Mouse (Mus musculus) fibroblast of lung, adult 2 months (primary cell): ENCODE measurements around the gene Chd1.
"Not testable (repeated sequence)": the region's sequence is repeated elsewhere in the genome, so short reads cannot be mapped to it uniquely, and the experiment has no call there.

Source experiments
- DNase-seq: peaks from one replicate; pipeline ENCODE4 v3.0.0-alpha.2; 2011; ENCODE audit warnings: low read depth

The Chd1 gene

GRCm38 (mm10) chr17:15704475-15705300 lies at the start of gene Chd1:
Gene Chd1, plus strand, starts transcription at chr17:15704967.
- DNase-seq, result peak; percentile 69

- no peak for DNase-seq
These were observed 47.7 kb upstream of the Chd1 start for GRCm38 (mm10) chr17:15656881-15657607.

DNA sequence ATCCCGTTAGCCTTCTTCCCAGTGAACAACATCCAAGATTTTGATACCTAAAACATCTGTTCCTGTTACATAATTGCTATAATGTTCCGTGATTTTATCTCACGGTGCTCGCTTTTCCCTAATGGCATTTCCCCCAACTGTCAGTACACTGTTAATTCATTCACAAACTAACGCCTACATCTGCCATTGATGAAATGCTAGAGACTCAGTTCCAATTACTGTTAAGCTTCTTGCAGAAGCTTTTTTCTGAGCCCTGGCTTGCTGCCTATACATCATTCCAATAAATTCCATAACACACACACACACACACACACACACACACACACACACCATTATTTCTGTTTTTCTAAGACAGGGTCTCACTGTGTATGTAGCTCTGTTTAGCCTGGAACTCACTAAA lies 31.9 kb upstream of the Chd1 start:
- DNase-seq, result no peak

- no peak for DNase-seq
These were observed 26.7 kb upstream of the Chd1 start for GRCm38 (mm10) chr17:15677970-15678645.

DNA sequence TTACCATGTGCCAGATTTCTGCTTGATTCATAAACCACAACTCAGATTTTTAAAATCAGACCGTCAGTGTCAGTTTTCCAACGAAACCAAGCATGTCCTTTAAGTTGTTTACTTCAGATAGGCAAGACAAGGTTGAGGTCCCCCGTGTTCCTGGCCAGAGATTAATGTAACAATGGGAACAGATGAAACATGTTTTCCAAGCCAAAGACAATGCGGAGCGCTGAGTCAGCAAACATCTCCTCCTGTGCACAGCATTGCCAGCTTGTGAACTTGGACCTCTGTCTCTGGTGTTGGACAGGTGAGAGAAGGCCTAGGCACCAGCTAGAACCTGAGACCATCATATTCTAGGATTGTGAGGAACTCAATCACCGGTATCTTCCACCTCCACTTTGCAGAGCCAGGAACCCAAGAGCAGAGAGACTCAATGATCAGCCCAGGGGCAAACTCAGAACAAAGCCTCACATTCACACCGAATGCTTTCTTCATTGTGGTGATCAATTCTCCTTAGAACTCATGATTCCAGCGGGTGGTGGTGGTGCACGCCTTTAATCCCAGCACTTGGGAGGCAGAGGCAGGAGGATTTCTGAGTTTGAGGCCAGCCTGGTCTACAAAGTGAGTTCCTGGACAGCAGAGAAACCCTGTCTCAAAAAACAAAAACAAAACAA lies 24.7 kb upstream of the Chd1 start:
- DNase-seq, result no peak

GRCm38 (mm10) chr17:15680661-15681060 lies 24.1 kb upstream of the Chd1 start:
- no peak for DNase-seq

DNA sequence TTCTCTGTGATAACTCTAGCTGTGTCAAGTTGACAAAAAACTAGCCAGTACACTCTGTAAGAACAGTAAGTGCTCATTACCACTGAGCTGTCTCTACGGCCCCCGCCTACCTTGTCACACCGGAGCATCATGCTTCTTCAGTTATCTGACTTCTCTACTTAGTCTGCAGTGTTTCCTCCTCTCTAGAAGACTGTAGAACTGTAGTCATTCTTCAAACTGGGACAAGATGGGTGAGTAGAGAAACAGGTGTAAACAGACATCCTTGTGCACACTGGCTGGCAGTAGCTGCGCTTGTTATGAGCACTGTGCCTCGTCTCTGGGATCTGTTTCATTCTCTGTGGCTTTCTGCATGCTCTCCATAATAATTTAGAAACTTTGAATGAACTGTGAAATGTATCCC lies 18.4 kb upstream of the Chd1 start:
- DNase-seq, result no peak

DNA sequence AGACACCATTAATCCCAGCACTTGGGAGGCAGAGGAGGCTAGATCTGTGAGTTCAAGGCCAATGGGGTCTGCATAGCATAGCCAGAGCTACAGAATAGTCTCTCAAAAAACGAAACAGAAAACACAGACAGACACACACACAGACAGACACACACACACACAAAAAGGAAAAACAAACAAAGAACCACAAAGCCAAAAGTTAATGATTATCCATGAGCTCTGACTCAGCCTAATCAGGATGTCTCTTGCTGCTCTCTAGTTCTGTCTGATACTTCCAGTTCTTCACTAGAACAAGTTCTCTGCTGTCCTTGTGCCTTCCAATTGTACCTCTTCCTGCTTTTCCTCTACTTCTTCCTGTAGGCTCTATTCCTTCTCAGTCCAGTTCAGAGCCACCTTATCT lies 14.5 kb upstream of the Chd1 start:
- DNase-seq, result no peak

- DNase-seq, result no peak
These were observed 9.2 kb upstream of the Chd1 start for GRCm38 (mm10) chr17:15695566-15695965.

DNA sequence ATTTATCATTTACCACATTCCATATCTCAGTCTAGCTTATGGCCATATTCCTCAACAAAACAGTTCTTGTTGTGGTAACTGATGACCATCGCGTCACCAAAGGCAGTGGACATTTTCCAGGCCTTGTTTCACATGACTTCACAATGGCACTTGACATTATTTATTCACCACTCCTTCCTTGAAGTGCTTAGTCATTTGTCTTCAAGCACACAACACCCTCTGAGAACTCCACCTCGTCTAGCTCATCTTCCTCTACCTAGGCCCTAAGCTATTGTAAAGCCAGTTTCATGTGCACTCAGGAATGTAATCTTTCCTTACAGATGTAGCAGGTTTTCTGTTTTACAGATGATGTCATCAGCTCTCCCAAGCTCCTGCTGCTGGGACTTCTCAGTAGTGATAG lies 5.8 kb upstream of the Chd1 start:
- no peak for DNase-seq

GRCm38 (mm10) chr17:15701505-15701904 lies 3.3 kb upstream of the Chd1 start:
- no peak for DNase-seq

DNA sequence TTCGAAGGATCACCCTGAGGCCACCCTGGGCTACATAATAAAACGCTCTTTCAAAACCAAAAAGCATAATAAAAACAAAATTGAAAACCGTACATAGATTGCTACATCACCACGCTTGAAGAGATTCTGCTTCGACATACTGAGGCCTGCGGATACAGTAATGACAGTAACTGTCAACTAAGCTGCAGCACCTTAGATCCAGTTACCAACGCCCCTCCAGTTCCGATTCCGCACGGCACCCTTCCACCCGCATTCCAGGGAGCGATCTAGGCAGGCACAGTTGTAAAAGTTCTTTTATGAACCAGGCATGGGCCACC lies 651 bp upstream of the Chd1 start:
- no peak for DNase-seq

DNA sequence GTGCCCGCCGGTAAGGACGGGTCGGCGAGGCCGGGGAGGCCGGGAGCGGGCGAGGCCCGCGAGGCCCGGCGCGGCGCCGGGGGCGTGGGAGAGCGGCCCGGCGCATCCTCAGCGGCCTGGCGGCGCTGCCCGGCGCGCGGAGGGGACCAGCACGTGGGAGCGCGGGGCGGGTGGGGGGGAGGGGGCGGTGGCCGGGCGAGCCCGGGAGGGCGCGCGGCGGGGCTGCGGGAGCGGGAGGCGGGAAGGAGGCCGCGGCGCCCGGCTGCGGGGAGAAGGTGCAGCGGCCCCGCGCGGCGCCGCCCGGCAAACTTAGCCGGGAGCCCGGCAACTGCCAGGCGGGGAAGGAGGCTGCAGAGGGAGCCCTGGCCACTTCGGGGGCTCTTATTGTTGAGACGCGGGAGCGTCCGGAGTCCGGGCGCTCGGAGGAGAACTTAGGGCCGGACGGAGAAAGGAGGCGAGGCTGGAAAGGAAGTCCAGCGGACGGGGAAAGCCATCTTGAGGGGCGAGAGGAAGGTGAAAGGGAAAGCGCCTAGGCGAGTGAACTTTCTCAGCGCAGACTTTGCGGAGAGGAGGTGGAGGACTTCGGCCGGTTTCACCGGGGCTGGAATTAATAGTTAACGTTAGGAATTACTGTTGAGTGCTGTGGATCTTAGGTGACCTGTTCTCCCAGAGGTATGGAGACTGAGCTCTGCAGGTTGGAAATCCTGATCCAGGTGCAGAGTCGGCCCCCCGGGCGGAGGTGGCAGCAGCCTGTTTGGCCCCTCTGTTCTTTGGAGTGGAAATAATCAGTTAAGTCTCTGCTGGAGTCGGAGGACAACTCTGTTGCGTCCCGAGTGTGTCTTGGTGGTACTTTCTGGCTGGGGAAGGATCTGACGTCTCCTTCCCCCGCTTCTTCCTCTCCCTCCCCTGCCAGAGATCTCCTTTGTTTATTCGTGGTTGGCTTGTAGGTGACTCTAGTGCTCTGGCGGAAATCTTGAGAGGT lies 827 bp downstream of the Chd1 start:
- no peak for DNase-seq

- DNase-seq, result no peak
These were observed 9.7 kb downstream of the Chd1 start for GRCm38 (mm10) chr17:15714507-15714906.

- DNase-seq, result no peak
These were observed 10.5 kb downstream of the Chd1 start for GRCm38 (mm10) chr17:15715013-15715902.

- DNase-seq, result no peak
These were observed 11.2 kb downstream of the Chd1 start for GRCm38 (mm10) chr17:15715940-15716339.

DNA sequence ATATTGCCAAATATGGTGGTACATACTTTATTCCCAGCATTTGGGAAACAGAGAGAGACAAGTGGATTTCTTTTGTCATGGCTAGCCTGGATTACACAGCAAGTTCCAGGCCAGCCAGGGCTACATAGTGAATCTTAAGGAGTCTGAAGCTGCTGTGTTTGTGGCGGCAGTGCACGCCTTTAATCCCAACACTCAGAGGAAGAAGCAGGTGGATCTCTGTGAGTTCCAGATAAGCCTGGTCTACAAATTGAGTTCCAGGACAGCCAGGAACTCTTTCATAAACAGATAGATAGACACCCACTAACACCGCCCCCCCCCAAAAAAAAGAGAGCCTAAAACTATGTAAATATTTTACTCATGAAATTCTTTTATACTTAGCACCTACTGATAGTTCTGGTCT lies 16.1 kb downstream of the Chd1 start:
- DNase-seq, result no peak

DNA sequence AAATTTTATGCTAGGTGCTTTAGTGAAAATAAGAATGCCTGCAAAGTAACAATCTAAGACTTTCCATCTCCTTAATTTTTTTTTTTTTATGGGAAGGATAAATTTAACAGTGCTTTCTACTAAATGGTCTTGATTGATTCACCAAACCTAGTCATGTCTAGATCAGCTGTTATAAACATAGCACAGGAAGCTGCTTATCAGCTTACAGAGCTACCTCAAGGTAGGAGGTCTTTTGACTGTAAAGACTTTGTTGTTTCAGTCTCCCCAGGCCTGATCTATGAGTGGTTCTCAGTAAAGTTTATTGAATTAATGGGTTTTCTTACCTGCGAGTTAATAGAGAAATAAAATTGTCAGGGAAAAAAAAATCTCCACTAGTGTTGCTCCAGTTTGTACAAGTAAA lies 18.5 kb downstream of the Chd1 start:
- no peak for DNase-seq

- not testable (repeated sequence) for DNase-seq
These were observed 19.2 kb downstream of the Chd1 start for GRCm38 (mm10) chr17:15723866-15724475.

DNA sequence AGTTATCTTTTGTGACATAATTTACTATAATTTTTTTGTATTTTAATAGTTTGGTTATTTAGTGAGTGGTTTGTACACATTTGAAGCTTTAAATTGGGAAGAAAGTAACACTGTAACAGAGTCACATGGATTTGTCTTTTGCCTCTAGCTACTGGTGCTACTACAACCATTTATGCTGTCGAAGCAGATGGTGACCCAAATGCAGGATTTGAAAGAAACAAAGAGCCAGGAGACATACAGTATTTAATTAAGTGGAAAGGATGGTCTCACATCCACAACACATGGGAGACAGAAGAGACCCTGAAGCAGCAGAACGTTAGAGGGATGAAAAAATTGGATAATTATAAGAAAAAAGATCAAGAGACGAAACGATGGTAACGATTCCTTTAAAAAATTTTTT lies 26.9 kb downstream of the Chd1 start:
- DNase-seq, result no peak
